Mouse (Mus musculus): ENCODE results near the gene Brd4. TPM values are rescaled to one million over a fixed set of nuclear protein-coding genes. Genes with fewer than 3 reads are reported as not detected.

Gene Brd4
- polyA plus RNA-seq, 1 experiment from 2014 or later: 132 TPM

GRCm38 (mm10) chr17:32179621-32180491, 104.7 kb downstream of the Brd4 start:
- 54% methylated on average over 11 of the region's 11 CpGs for WGBS
- Histone ChIP-seq H3K9me3 (ENCODE audit: control insufficient read depth, low read length) (no peaks in the 10 kb centered on the region), H3K4me1 (ENCODE audit: control insufficient read depth, insufficient read depth, low read length) (no peaks in the 10 kb centered on the region), H3K27me3 (ENCODE audit: control insufficient read depth, insufficient read depth, low read length) (no peaks in the 10 kb centered on the region), H3K4me3 (ENCODE audit: low read length) (no peak overlapping the region), H3K4me2 (replicated peaks; ENCODE audit: low read depth, low read length) (no peak overlapping the region), H3K27ac (ENCODE audit: low read depth, low read length) (no peak overlapping the region), H3K9ac (ENCODE audit: low read depth, low read length) (no peak overlapping the region), H3K36me3 (ENCODE audit: control insufficient read depth, insufficient read depth, low read length) (no peaks in the 10 kb centered on the region)
- no peak for ATAC-seq (ENCODE audit: low FRiP score, low TSS enrichment)

GRCm38 (mm10) chr17:32176919-32177318, 107.6 kb downstream of the Brd4 start:
- WGBS: 92% methylated on average over 4 of the region's 4 CpGs
- H3K4me3 ChIP-seq (ENCODE audit: low read length): no peak overlapping the region
- no peak for ATAC-seq (ENCODE audit: low FRiP score, low TSS enrichment)
- H3K27me3 ChIP-seq (ENCODE audit: control insufficient read depth, insufficient read depth, low read length): no peaks in the 10 kb centered on the region
- H3K9me3 ChIP-seq (ENCODE audit: control insufficient read depth, low read length): no peaks in the 10 kb centered on the region
- H3K4me1 ChIP-seq (ENCODE audit: control insufficient read depth, insufficient read depth, low read length): no peaks in the 10 kb centered on the region
- H3K36me3 ChIP-seq (ENCODE audit: control insufficient read depth, insufficient read depth, low read length): no peaks in the 10 kb centered on the region
- no peak overlapping the region for H3K4me2 ChIP-seq (replicated peaks; ENCODE audit: low read depth, low read length)
- no peak overlapping the region for H3K9ac ChIP-seq (ENCODE audit: low read depth, low read length)
- H3K27ac ChIP-seq (ENCODE audit: low read depth, low read length): no peak overlapping the region

- 62% methylated on average over 7 of the region's 7 CpGs for WGBS
- H3K36me3 ChIP-seq (ENCODE audit: control insufficient read depth, insufficient read depth, low read length): no peaks in the 10 kb centered on the region
- H3K4me3 ChIP-seq (ENCODE audit: low read length): no peak overlapping the region
- ATAC-seq (ENCODE audit: low FRiP score, low TSS enrichment): 0 out of 2 replicates have a peak, but pooled peaks have one; percentile 24
- no peak overlapping the region for H3K27ac ChIP-seq (ENCODE audit: low read depth, low read length)
- no peaks in the 10 kb centered on the region for H3K4me1 ChIP-seq (ENCODE audit: control insufficient read depth, insufficient read depth, low read length)
- H3K27me3 ChIP-seq (ENCODE audit: control insufficient read depth, insufficient read depth, low read length): no peaks in the 10 kb centered on the region
- H3K9me3 ChIP-seq (ENCODE audit: control insufficient read depth, low read length): no peaks in the 10 kb centered on the region
- H3K9ac ChIP-seq (ENCODE audit: low read depth, low read length): no peak overlapping the region
- no peak overlapping the region for H3K4me2 ChIP-seq (replicated peaks; ENCODE audit: low read depth, low read length)
Measured at GRCm38 (mm10) chr17:32173166-32173565, 111.4 kb downstream of the Brd4 start.

GRCm38 (mm10) chr17:32172485-32172884, 112.0 kb downstream of the Brd4 start:
- H3K4me3 ChIP-seq (ENCODE audit: low read length): no peak overlapping the region
- no peak overlapping the region for H3K4me2 ChIP-seq (replicated peaks; ENCODE audit: low read depth, low read length)
- H3K4me1 ChIP-seq (ENCODE audit: control insufficient read depth, insufficient read depth, low read length): peaks cover under 1% of the 10 kb centered on the region; the same call in 1 of the 2 replicates
- WGBS: 78% methylated on average over 2 of the region's 2 CpGs
- no peaks in the 10 kb centered on the region for H3K27me3 ChIP-seq (ENCODE audit: control insufficient read depth, insufficient read depth, low read length)
- no peaks in the 10 kb centered on the region for H3K36me3 ChIP-seq (ENCODE audit: control insufficient read depth, insufficient read depth, low read length)
- no peaks in the 10 kb centered on the region for H3K9me3 ChIP-seq (ENCODE audit: control insufficient read depth, low read length)
- ATAC-seq (ENCODE audit: low FRiP score, low TSS enrichment): no peak
- H3K9ac ChIP-seq (ENCODE audit: low read depth, low read length): no peak overlapping the region
- H3K27ac ChIP-seq (ENCODE audit: low read depth, low read length): no peak overlapping the region

- 71% methylated on average over 4 of the region's 4 CpGs for WGBS
- Histone ChIP-seq H3K27ac (ENCODE audit: low read depth, low read length) (no peak overlapping the region), H3K4me2 (replicated peaks; ENCODE audit: low read depth, low read length) (no peak overlapping the region), H3K27me3 (ENCODE audit: control insufficient read depth, insufficient read depth, low read length) (no peaks in the 10 kb centered on the region), H3K9ac (ENCODE audit: low read depth, low read length) (no peak overlapping the region), H3K9me3 (ENCODE audit: control insufficient read depth, low read length) (no peaks in the 10 kb centered on the region), H3K4me3 (ENCODE audit: low read length) (no peak overlapping the region), H3K36me3 (ENCODE audit: control insufficient read depth, insufficient read depth, low read length) (no peaks in the 10 kb centered on the region), H3K4me1 (ENCODE audit: control insufficient read depth, insufficient read depth, low read length) (peaks cover 15% of the 10 kb centered on the region)
- ATAC-seq (ENCODE audit: low FRiP score, low TSS enrichment): no peak
Measured at GRCm38 (mm10) chr17:32169518-32170225, 114.8 kb downstream of the Brd4 start.

GRCm38 (mm10) chr17:32166687-32167086, 117.8 kb downstream of the Brd4 start, which contains the start of gene Notch3:
Gene Notch3, minus strand, starts transcription at chr17:32166852.
- Histone ChIP-seq H3K4me2 (replicated peaks; ENCODE audit: low read depth, low read length) (peak within 1 kb of the TSS; percentile 81), H3K36me3 (ENCODE audit: control insufficient read depth, insufficient read depth, low read length) (no peaks in the 10 kb centered on the region), H3K4me1 (ENCODE audit: control insufficient read depth, insufficient read depth, low read length) (peaks cover 33% of the 10 kb centered on the region), H3K9ac (ENCODE audit: low read depth, low read length) (peak within 1 kb of the TSS; percentile 81), H3K27ac (ENCODE audit: low read depth, low read length) (peak within 1 kb of the TSS; percentile 92), H3K27me3 (ENCODE audit: control insufficient read depth, insufficient read depth, low read length) (no peaks in the 10 kb centered on the region), H3K9me3 (ENCODE audit: control insufficient read depth, low read length) (no peaks in the 10 kb centered on the region), H3K4me3 (ENCODE audit: low read length) (peak within 1 kb of the TSS; percentile 72)
- ATAC-seq (ENCODE audit: low FRiP score, low TSS enrichment): peak; percentile 77
- WGBS: under 1% methylated on average over 29 of the region's 39 CpGs

GRCm38 (mm10) chr17:32165803-32166595, 118.5 kb downstream of the Brd4 start:
- Histone ChIP-seq H3K9ac (ENCODE audit: low read depth, low read length) (peak overlapping the region; percentile 81), H3K4me3 (ENCODE audit: low read length) (peak overlapping the region; percentile 72), H3K9me3 (ENCODE audit: control insufficient read depth, low read length) (no peaks in the 10 kb centered on the region), H3K4me1 (ENCODE audit: control insufficient read depth, insufficient read depth, low read length) (peaks cover 33% of the 10 kb centered on the region), H3K27ac (ENCODE audit: low read depth, low read length) (peak overlapping the region; percentile 92), H3K4me2 (replicated peaks; ENCODE audit: low read depth, low read length) (peak overlapping the region; percentile 81), H3K36me3 (ENCODE audit: control insufficient read depth, insufficient read depth, low read length) (no peaks in the 10 kb centered on the region), H3K27me3 (ENCODE audit: control insufficient read depth, insufficient read depth, low read length) (no peaks in the 10 kb centered on the region)
- peak; percentile 56 for ATAC-seq (ENCODE audit: low FRiP score, low TSS enrichment)
- 1% methylated on average over 31 of the region's 43 CpGs for whole genome bisulfite sequencing

- Histone ChIP-seq H3K27ac (ENCODE audit: low read depth, low read length) (peak overlapping the region; percentile 92), H3K27me3 (ENCODE audit: control insufficient read depth, insufficient read depth, low read length) (no peaks in the 10 kb centered on the region), H3K4me3 (ENCODE audit: low read length) (peak overlapping the region; percentile 72), H3K36me3 (ENCODE audit: control insufficient read depth, insufficient read depth, low read length) (no peaks in the 10 kb centered on the region), H3K9me3 (ENCODE audit: control insufficient read depth, low read length) (no peaks in the 10 kb centered on the region), H3K4me1 (ENCODE audit: control insufficient read depth, insufficient read depth, low read length) (peaks cover 33% of the 10 kb centered on the region), H3K4me2 (replicated peaks; ENCODE audit: low read depth, low read length) (peak overlapping the region; percentile 81), H3K9ac (ENCODE audit: low read depth, low read length) (peak overlapping the region; percentile 81)
- 7% methylated on average over 9 of the region's 9 CpGs for WGBS
- ATAC-seq (ENCODE audit: low FRiP score, low TSS enrichment): peak; percentile 69
Measured at GRCm38 (mm10) chr17:32165266-32165802, 119.2 kb downstream of the Brd4 start.
